Mouse (Mus musculus) MEL (cell line): ENCODE measurements around the gene Igf2bp2. TPM values are rescaled to one million over a fixed set of nuclear protein-coding genes. Genes with fewer than 3 reads are reported as not detected.

ENCODE experiments used
- HCFC1 ChIP-seq: IDR thresholded peaks from 2 replicates; pipeline ENCODE4 v1.6.1; 2012; ENCODE audit warnings: low read depth, mild to moderate bottlenecking, inconsistent platforms, low read length, improper control_type of control experiment, moderate library complexity
- USF1 ChIP-seq: IDR thresholded peaks from 2 replicates; pipeline ENCODE4 v1.6.1; 2014; ENCODE audit warnings: low read depth, mild to moderate bottlenecking, inconsistent platforms, low read length, improper control_type of control experiment, moderate library complexity
- polyA plus RNA-seq, 2 experiments: library from polyadenylated mRNA; stranded (reverse) in 1 of 2; unstranded in 1 of 2; fragments of >175 nt in 1 of 2; fragments of >200 nt in 1 of 2; gene quantifications; 2 replicates each; pipeline versions ENCODE4 v1.2.1 to v1.2.4; 2012; ENCODE audit warnings: low replicate concordance in 2 of 2, low read depth in 1 of 2; ENCODE audit not compliant: insufficient read length in 2 of 2, insufficient read depth in 1 of 2, missing spikeins in 1 of 2
- total RNA-seq: library from RNA; depleted of rRNA; stranded (reverse); fragments of 300-350 nt; gene quantifications from 2 replicates; pipeline ENCODE4 v1.2.3, GENCODE M21; 2012; rRNA removed

Igf2bp2 gene
- total and polyA plus RNA-seq, 3 experiments: 0.23 to 0.86 TPM; not detected in 1

- TF ChIP-seq HCFC1: peak; percentile 92
- TF ChIP-seq USF1: peak; percentile 71
Measured at GRCm38 (mm10) chr16:22009099-22009584, 154.0 kb downstream of the Igf2bp2 start, which contains the start of gene Senp2 (continued).

Other genes starting within 250 kb of the Igf2bp2 start
- 26.9 and 32.9 TPM in 2 replicates for gene Tmem41a, start 215.7 kb downstream of the Igf2bp2 start, total RNA-seq
- 10 to 100 TPM in 1 of 2 experiments, not detected in 1; 50.3 TPM for gene Tmem41a, start 215.7 kb downstream of the Igf2bp2 start, polyA plus RNA-seq
- not detected in 2 replicates for gene Liph, start 167.6 kb downstream of the Igf2bp2 start, total RNA-seq
- not detected for gene Liph, start 167.6 kb downstream of the Igf2bp2 start, polyA plus RNA-seq
- gene Senp2, start 153.8 kb downstream of the Igf2bp2 start, total RNA-seq: 30.3 and 31.7 TPM in 2 replicates
- gene Senp2, start 153.8 kb downstream of the Igf2bp2 start, polyA plus RNA-seq: 10 to 100 TPM in 1 of 2 experiments, not detected in 1; 54.7 TPM
- 263 and 275 TPM in 2 replicates for gene Tra2b, start 102.7 kb upstream of the Igf2bp2 start, total RNA-seq
- gene Tra2b, start 102.7 kb upstream of the Igf2bp2 start, polyA plus RNA-seq: 100 to 1,000 TPM; 154 to 286 TPM